Mouse (Mus musculus): ENCODE measurements at regions not wholly inside any gene's neighbourhood (a gene's known extent, or its start where the extent isn't known, plus 50 kb on each side); places are given as distances from the start of the nearest gene placed in this dataset.

DNA sequence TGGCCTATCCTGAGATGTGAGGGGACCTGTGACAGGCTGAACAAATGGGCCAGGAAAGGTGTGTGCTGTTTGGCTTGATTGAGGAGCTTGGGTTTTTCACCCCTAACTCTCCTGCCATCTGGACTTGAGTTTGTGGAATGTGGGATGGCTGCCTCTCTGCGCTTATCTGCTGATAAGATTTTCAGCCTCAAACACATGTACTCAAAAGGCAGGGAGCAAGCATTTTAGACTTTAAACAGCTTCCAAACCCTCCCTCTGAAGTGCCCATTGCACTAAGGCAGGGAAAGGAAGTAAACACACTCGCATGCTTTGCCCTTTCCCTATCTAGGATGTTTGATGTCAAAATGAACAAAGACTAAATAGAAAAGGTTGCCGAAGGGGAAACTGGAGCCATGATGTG lies 235.6 kb upstream of the Nt5c1b start:
- no peaks in the 10 kb centered on the region for H3K36me3 ChIP-seq (ENCODE audit: control insufficient read depth, insufficient read depth)
- no peak for ATAC-seq
- H3K9me3 ChIP-seq (ENCODE audit: control insufficient read depth) = no peaks in the 10 kb centered on the region
- no peaks in the 10 kb centered on the region for H3K4me1 ChIP-seq (replicated peaks; ENCODE audit: control insufficient read depth, insufficient read depth, low read length)
- no peak overlapping the region for H3K9ac ChIP-seq (ENCODE audit: low read depth, low read length)
- no peaks in the 10 kb centered on the region for H3K27me3 ChIP-seq (replicated peaks; ENCODE audit: control insufficient read depth, insufficient read depth, low read length)
- no peak overlapping the region for H3K4me3 ChIP-seq (ENCODE audit: low read depth, low read length)
- no peak for TF ChIP-seq CTCF (IDR thresholded peaks at IDR 0.05; ENCODE audit: low read depth)
- H3K27ac ChIP-seq (ENCODE audit: low read depth, low read length) = no peak overlapping the region
- H3K4me2 ChIP-seq (replicated peaks; ENCODE audit: low read depth) = no peak overlapping the region
- WGBS = 21% methylated on average over 3 of the region's 3 CpGs

DNA sequence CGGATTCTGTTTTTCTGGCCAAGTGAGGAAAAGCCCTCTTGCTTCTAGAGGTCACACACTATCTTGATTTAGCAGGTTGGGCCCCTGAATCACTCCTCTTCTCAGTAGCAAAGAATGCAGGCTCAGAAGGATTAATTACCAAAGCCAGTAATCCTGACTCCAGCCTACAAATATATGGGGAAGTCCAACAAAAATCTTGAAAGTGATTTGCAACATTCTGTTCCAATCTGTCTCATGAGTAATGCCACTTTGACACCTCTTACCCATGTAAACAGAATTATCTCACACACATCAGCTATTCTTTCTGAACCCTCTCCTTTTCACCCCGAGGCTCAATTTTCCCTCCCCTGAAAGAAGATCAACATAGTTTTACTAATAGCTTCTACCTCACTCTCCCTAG lies 233.9 kb upstream of the Nt5c1b start:
- H3K4me3 ChIP-seq (ENCODE audit: low read depth, low read length) = no peak overlapping the region
- H3K4me2 ChIP-seq (replicated peaks; ENCODE audit: low read depth) = no peak overlapping the region
- no peaks in the 10 kb centered on the region for H3K9me3 ChIP-seq (ENCODE audit: control insufficient read depth)
- no peak overlapping the region for H3K27ac ChIP-seq (ENCODE audit: low read depth, low read length)
- H3K36me3 ChIP-seq (ENCODE audit: control insufficient read depth, insufficient read depth) = no peaks in the 10 kb centered on the region
- TF ChIP-seq CTCF (IDR thresholded peaks at IDR 0.05; ENCODE audit: low read depth) = no peak
- WGBS = 26% methylated on average over 2 of the region's 2 CpGs
- no peaks in the 10 kb centered on the region for H3K4me1 ChIP-seq (replicated peaks; ENCODE audit: control insufficient read depth, insufficient read depth, low read length)
- no peaks in the 10 kb centered on the region for H3K27me3 ChIP-seq (replicated peaks; ENCODE audit: control insufficient read depth, insufficient read depth, low read length)
- no peak overlapping the region for H3K9ac ChIP-seq (ENCODE audit: low read depth, low read length)
- no peak for ATAC-seq

DNA sequence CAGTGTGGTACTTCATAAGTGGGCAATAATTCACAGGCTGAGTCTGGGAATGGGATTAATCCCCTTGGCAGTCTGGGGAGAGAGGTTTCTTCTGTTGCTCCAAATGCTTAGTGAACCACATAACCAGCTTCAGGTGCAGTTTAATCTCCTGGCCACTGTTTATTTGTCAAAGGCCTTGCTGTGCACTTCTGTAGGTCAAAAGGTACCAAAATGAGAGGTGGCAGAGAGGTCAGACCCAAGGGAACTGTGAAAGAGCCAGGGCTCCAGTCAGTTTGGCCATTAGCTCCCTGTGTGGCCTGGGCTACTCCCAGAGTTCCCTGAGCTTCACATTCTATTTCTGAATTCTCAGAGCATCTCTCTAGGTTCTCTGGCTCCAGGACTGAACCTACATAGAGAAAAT lies 229.6 kb upstream of the Nt5c1b start:
- Histone ChIP-seq H3K4me1 (replicated peaks; ENCODE audit: control insufficient read depth, insufficient read depth, low read length) (no peaks in the 10 kb centered on the region), H3K27me3 (replicated peaks; ENCODE audit: control insufficient read depth, insufficient read depth, low read length) (no peaks in the 10 kb centered on the region), H3K9ac (ENCODE audit: low read depth, low read length) (no peak overlapping the region), H3K27ac (ENCODE audit: low read depth, low read length) (no peak overlapping the region), H3K9me3 (ENCODE audit: control insufficient read depth) (no peaks in the 10 kb centered on the region), H3K4me3 (ENCODE audit: low read depth, low read length) (no peak overlapping the region), H3K36me3 (ENCODE audit: control insufficient read depth, insufficient read depth) (no peaks in the 10 kb centered on the region), H3K4me2 (replicated peaks; ENCODE audit: low read depth) (no peak overlapping the region)
- TF ChIP-seq CTCF (IDR thresholded peaks at IDR 0.05; ENCODE audit: low read depth) = no peak
- ATAC-seq = no peak

DNA sequence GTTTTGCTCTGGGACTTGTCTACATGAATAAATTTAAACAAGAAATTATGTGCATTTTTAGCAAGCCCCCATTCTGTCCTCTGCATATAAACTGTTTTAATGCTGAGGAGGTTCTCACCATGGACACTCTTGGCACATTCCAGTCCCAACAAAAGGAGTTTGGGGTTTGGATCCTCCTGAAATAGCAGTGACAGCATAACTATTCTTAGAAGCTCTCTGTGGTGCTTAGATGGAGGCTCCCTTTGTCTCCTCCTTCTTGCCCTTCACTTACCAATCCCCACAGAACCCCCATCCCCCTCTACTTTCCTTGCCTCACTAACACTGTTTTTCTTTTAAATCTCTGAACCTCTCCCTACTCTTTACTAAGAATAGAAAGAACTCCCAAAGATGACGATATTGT lies 208.9 kb upstream of the Nt5c1b start:
- no peak for ATAC-seq
- Histone ChIP-seq H3K27me3 (replicated peaks; ENCODE audit: control insufficient read depth, insufficient read depth, low read length) (no peaks in the 10 kb centered on the region), H3K4me2 (replicated peaks; ENCODE audit: low read depth) (no peak overlapping the region), H3K4me1 (replicated peaks; ENCODE audit: control insufficient read depth, insufficient read depth, low read length) (no peaks in the 10 kb centered on the region), H3K9ac (ENCODE audit: low read depth, low read length) (no peak overlapping the region), H3K9me3 (ENCODE audit: control insufficient read depth) (no peaks in the 10 kb centered on the region), H3K36me3 (ENCODE audit: control insufficient read depth, insufficient read depth) (no peaks in the 10 kb centered on the region), H3K27ac (ENCODE audit: low read depth, low read length) (no peak overlapping the region), H3K4me3 (ENCODE audit: low read depth, low read length) (no peak overlapping the region)
- TF ChIP-seq CTCF (IDR thresholded peaks at IDR 0.05; ENCODE audit: low read depth) = no peak
- WGBS = 64% methylated on average over 1 of the region's 1 CpGs

DNA sequence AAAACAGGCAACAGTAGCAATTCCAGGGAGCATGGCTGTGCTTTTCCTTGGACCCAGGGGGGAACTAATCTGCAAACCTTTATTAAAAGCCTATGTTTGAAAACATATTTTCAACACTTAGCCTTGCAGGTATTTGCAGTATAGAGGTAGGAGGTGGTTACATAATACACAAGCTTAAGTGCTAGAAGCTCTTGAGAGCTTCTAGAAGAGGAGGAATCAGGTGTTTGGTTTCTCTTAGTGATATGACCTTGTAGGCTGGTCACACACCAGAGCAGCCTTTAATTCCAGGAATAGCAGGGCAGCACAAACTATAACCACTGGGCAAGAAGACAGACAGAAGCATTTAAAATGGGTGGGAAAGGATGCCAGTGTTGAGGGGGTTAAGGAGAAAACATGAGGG lies 201.7 kb upstream of the Nt5c1b start:
- no peak overlapping the region for H3K4me2 ChIP-seq (replicated peaks; ENCODE audit: low read depth)
- no peak for ATAC-seq

DNA sequence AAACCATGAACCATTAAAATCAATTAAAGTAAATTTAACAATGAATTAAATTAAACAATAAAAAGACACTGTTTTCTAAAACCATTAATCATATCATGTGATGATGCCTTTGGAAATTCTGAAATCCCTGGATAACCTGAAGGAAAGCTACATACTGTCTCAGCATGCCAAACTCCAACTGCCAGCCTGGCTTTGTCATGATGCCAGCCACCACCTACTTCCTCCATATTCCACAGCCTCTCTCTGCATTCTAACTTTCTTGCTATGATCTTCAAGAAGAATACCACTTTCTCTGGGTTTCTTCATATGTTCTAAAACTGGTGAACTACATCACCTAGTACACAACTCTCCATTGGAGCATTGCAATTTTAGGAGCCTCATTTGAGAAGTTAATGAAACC lies 201.2 kb upstream of the Nt5c1b start:
- TF ChIP-seq CTCF (IDR thresholded peaks at IDR 0.05; ENCODE audit: low read depth) = no peak
- ATAC-seq = no peak
- Histone ChIP-seq H3K36me3 (ENCODE audit: control insufficient read depth, insufficient read depth) (no peaks in the 10 kb centered on the region), H3K9ac (ENCODE audit: low read depth, low read length) (no peak overlapping the region), H3K27me3 (replicated peaks; ENCODE audit: control insufficient read depth, insufficient read depth, low read length) (no peaks in the 10 kb centered on the region), H3K27ac (ENCODE audit: low read depth, low read length) (no peak overlapping the region), H3K4me3 (ENCODE audit: low read depth, low read length) (no peak overlapping the region), H3K4me1 (replicated peaks; ENCODE audit: control insufficient read depth, insufficient read depth, low read length) (no peaks in the 10 kb centered on the region), H3K9me3 (ENCODE audit: control insufficient read depth) (no peaks in the 10 kb centered on the region), H3K4me2 (replicated peaks; ENCODE audit: low read depth) (no peak overlapping the region)

More for the DNA sequence above, 201.7 kb upstream of the Nt5c1b start:
- H3K4me3 ChIP-seq (ENCODE audit: low read depth, low read length) = no peak overlapping the region
- no peaks in the 10 kb centered on the region for H3K4me1 ChIP-seq (replicated peaks; ENCODE audit: control insufficient read depth, insufficient read depth, low read length)
- no peak overlapping the region for H3K9ac ChIP-seq (ENCODE audit: low read depth, low read length)
- H3K27me3 ChIP-seq (replicated peaks; ENCODE audit: control insufficient read depth, insufficient read depth, low read length) = no peaks in the 10 kb centered on the region
- no peaks in the 10 kb centered on the region for H3K36me3 ChIP-seq (ENCODE audit: control insufficient read depth, insufficient read depth)
- H3K27ac ChIP-seq (ENCODE audit: low read depth, low read length) = no peak overlapping the region
- H3K9me3 ChIP-seq (ENCODE audit: control insufficient read depth) = no peaks in the 10 kb centered on the region
- TF ChIP-seq CTCF (IDR thresholded peaks at IDR 0.05; ENCODE audit: low read depth) = no peak

DNA sequence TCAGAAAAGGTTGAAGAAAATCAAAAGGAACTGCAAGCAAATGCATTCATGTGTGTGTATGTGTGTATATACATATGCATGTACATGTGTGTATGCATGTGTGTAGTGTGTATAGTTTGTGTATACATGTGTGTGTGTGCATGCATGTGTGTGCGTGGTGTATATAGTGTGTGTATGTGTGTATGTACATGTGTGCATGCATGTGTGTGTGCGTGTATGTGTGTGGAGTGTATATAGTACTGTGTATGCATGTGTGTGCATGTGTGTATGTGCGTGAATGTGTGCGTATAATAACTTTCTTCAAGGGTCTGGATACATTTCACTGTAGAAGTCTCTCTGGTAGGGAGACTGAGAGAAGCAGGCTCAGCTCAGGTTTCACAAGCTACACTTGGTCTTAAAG lies 191.1 kb upstream of the Nt5c1b start:
- WGBS = 90% methylated on average over 4 of the region's 4 CpGs
- Histone ChIP-seq H3K9me3 (ENCODE audit: control insufficient read depth) (no peaks in the 10 kb centered on the region), H3K27ac (ENCODE audit: low read depth, low read length) (no peak overlapping the region), H3K27me3 (replicated peaks; ENCODE audit: control insufficient read depth, insufficient read depth, low read length) (no peaks in the 10 kb centered on the region), H3K9ac (ENCODE audit: low read depth, low read length) (no peak overlapping the region), H3K4me1 (replicated peaks; ENCODE audit: control insufficient read depth, insufficient read depth, low read length) (no peaks in the 10 kb centered on the region), H3K4me2 (replicated peaks; ENCODE audit: low read depth) (no peak overlapping the region), H3K36me3 (ENCODE audit: control insufficient read depth, insufficient read depth) (no peaks in the 10 kb centered on the region), H3K4me3 (ENCODE audit: low read depth, low read length) (no peak overlapping the region)
- ATAC-seq = no peak
- no peak for TF ChIP-seq CTCF (IDR thresholded peaks at IDR 0.05; ENCODE audit: low read depth)
